Mouse (Mus musculus): Measurements from ENCODE around the gene Wdtc1.

Wdtc1 gene

GRCm38 (mm10) chr4:133353367-133354365 is at the start of gene Wdtc1:
TSS of gene Wdtc1 (minus strand) at chr4:133353481.
- ChIA-PET POLR2A (interaction anchor here (0.5 to 13.1 kb wide), 283 partner anchors 8 to 1338 kb away, joined by 3 to 356 read pairs (median 5); partner anchors contain the start of genes Slc9a1 (in 4 of the 4), Gpatch3 (in 3 of the 4), Nudc (in 3 of the 4) and Ahdc1 (in 2 of the 4)), CTCF (interaction anchor here in 3 of 4 experiments (0.5 to 2.8 kb wide), 20 partner anchors 12 to 833 kb away, joined by 3 to 14 read pairs (median 4); partner anchors contain the start of genes Slc9a1 (in 2 of the 3), Cep85 (in 1 of the 3) and Tent5b (in 1 of the 3))

- ChIA-PET POLR2A (interaction anchor here in 3 of 4 experiments (0.6 to 2.1 kb wide), 12 partner anchors 10 to 161 kb away, joined by 3 to 11 read pairs (median 4); partner anchors contain the start of gene Wdtc1 (in 2 of the 3)), CTCF (interaction anchor here in 2 of 4 experiments (0.6 to 0.8 kb wide), 3 partner anchors 21 to 47 kb away, joined by 3 read pairs; no protein-coding TSS in a partner anchor)
Measured at GRCm38 (mm10) chr4:133402011-133402410, 48.7 kb upstream of the Wdtc1 start.

GRCm38 (mm10) chr4:133400098-133400497 is 46.8 kb upstream of the Wdtc1 start:
- ChIA-PET POLR2A (interaction anchor here in 2 of 4 experiments (0.6 to 3.6 kb wide), 5 partner anchors 10 to 47 kb away, joined by 3 to 15 read pairs (median 9); partner anchors contain the start of genes Slc9a1 (in 1 of the 2) and Wdtc1 (in 1 of the 2)), CTCF (interaction anchor here in 1 of 4 experiments (0.9 kb wide), 1 partner anchor 8 kb away, joined by 3 read pairs; no protein-coding TSS in a partner anchor)

- ChIA-PET POLR2A (interaction anchor here in 2 of 4 experiments (0.6 to 3.6 kb wide), 5 partner anchors 11 to 46 kb away, joined by 3 to 15 read pairs (median 10); partner anchors contain the start of genes Wdtc1 (in 2 of the 2) and Slc9a1 (in 1 of the 2)), CTCF (interaction anchor here in 1 of 4 experiments (0.9 kb wide), 1 partner anchor 9 kb away, joined by 3 read pairs; no protein-coding TSS in a partner anchor)
Measured at GRCm38 (mm10) chr4:133399509-133399908, 46.2 kb upstream of the Wdtc1 start.

GRCm38 (mm10) chr4:133398619-133399018 is 45.3 kb upstream of the Wdtc1 start:
- CTCF ChIA-PET = interaction anchor here (1.1 to 2.2 kb wide), 9 partner anchors 9 to 211 kb away, joined by 3 to 9 read pairs (median 4); no protein-coding TSS in a partner anchor
- POLR2A ChIA-PET = interaction anchor here in 3 of 4 experiments (0.5 to 3.6 kb wide), 14 partner anchors 10 to 432 kb away, joined by 3 to 15 read pairs (median 4); partner anchors contain the start of genes Slc9a1 (in 2 of the 3) and Wdtc1 (in 2 of the 3)

- ChIA-PET CTCF (interaction anchor here (0.6 to 2.2 kb wide), 17 partner anchors 10 to 1086 kb away, joined by 3 to 9 read pairs (median 3); no protein-coding TSS in a partner anchor), POLR2A (interaction anchor here in 3 of 4 experiments (0.6 to 3.6 kb wide), 22 partner anchors 9 to 414 kb away, joined by 3 to 15 read pairs (median 4); partner anchors contain the start of genes Wdtc1 (in 3 of the 3), Slc9a1 (in 2 of the 3) and Tent5b (in 1 of the 3))
Measured at GRCm38 (mm10) chr4:133397961-133398360, 44.7 kb upstream of the Wdtc1 start.

- ChIA-PET POLR2A (interaction anchor here in 3 of 4 experiments (0.6 to 3.6 kb wide), 20 partner anchors 9 to 414 kb away, joined by 3 to 15 read pairs (median 4); partner anchors contain the start of genes Wdtc1 (in 3 of the 3), Slc9a1 (in 2 of the 3) and Tent5b (in 1 of the 3)), CTCF (interaction anchor here (0.6 to 2.2 kb wide), 15 partner anchors 10 to 452 kb away, joined by 3 to 9 read pairs (median 3); no protein-coding TSS in a partner anchor)
Measured at GRCm38 (mm10) chr4:133397299-133397698, 44.0 kb upstream of the Wdtc1 start.

- ChIA-PET POLR2A (interaction anchor here in 3 of 4 experiments (0.6 to 3.6 kb wide), 17 partner anchors 9 to 94 kb away, joined by 3 to 15 read pairs (median 4); partner anchors contain the start of genes Slc9a1 (in 2 of the 3) and Wdtc1 (in 2 of the 3)), CTCF (interaction anchor here in 2 of 4 experiments (0.6 to 1.7 kb wide), 4 partner anchors 10 to 25 kb away, joined by 3 to 6 read pairs (median 4); no protein-coding TSS in a partner anchor)
Measured at GRCm38 (mm10) chr4:133396079-133396478, 42.8 kb upstream of the Wdtc1 start.

- ChIA-PET CTCF (interaction anchor here (0.6 to 1.7 kb wide), 7 partner anchors 11 to 469 kb away, joined by 3 to 6 read pairs (median 5); no protein-coding TSS in a partner anchor), POLR2A (interaction anchor here in 3 of 4 experiments (0.5 to 2.6 kb wide), 18 partner anchors 8 to 93 kb away, joined by 3 to 11 read pairs (median 4); partner anchors contain the start of genes Wdtc1 (in 2 of the 3) and Slc9a1 (in 1 of the 3))
Measured at GRCm38 (mm10) chr4:133394981-133395573, 41.8 kb upstream of the Wdtc1 start.

GRCm38 (mm10) chr4:133391185-133392040 is 38.1 kb upstream of the Wdtc1 start:
- CTCF ChIA-PET = interaction anchor here (0.5 to 1.6 kb wide), 14 partner anchors 9 to 423 kb away, joined by 3 to 7 read pairs (median 4); no protein-coding TSS in a partner anchor
- POLR2A ChIA-PET = interaction anchor here (0.6 to 3.3 kb wide), 31 partner anchors 9 to 541 kb away, joined by 3 to 21 read pairs (median 4); partner anchors contain the start of genes Slc9a1 (in 4 of the 4) and Wdtc1 (in 3 of the 4)

- POLR2A ChIA-PET = interaction anchor here (0.5 to 3.3 kb wide), 21 partner anchors 11 to 104 kb away, joined by 3 to 21 read pairs (median 4); partner anchors contain the start of genes Slc9a1 (in 4 of the 4) and Wdtc1 (in 3 of the 4)
- CTCF ChIA-PET = interaction anchor here in 3 of 4 experiments (0.8 to 1.6 kb wide), 8 partner anchors 8 to 93 kb away, joined by 3 to 7 read pairs (median 4); no protein-coding TSS in a partner anchor
Measured at GRCm38 (mm10) chr4:133390585-133390984, 37.3 kb upstream of the Wdtc1 start.

GRCm38 (mm10) chr4:133390042-133390441 is 36.8 kb upstream of the Wdtc1 start:
- CTCF ChIA-PET = interaction anchor here in 2 of 4 experiments (0.6 to 1.4 kb wide), 5 partner anchors 21 to 790 kb away, joined by 3 to 6 read pairs (median 3); partner anchors contain the start of gene Slc9a1 (in 1 of the 2)
- POLR2A ChIA-PET = interaction anchor here in 3 of 4 experiments (0.5 to 3.3 kb wide), 18 partner anchors 10 to 104 kb away, joined by 3 to 21 read pairs (median 5); partner anchors contain the start of genes Wdtc1 (in 3 of the 3) and Slc9a1 (in 2 of the 3)

GRCm38 (mm10) chr4:133388781-133389552 is 35.7 kb upstream of the Wdtc1 start:
- ChIA-PET CTCF (interaction anchor here in 3 of 4 experiments (0.5 to 1.0 kb wide), 4 partner anchors 20 to 159 kb away, joined by 3 to 5 read pairs (median 4); partner anchors contain the start of gene Slc9a1 (in 1 of the 3)), POLR2A (interaction anchor here (0.6 to 3.2 kb wide), 8 partner anchors 12 to 102 kb away, joined by 3 to 21 read pairs (median 6); partner anchors contain the start of genes Slc9a1 (in 2 of the 4) and Wdtc1 (in 2 of the 4))

- ChIA-PET CTCF (interaction anchor here in 1 of 4 experiments (0.6 kb wide), 1 partner anchor 89 kb away, joined by 4 read pairs; no protein-coding TSS in a partner anchor), POLR2A (interaction anchor here in 3 of 4 experiments (1.3 to 3.9 kb wide), 6 partner anchors 14 to 34 kb away, joined by 6 to 37 read pairs (median 10); partner anchors contain the start of genes Wdtc1 (in 2 of the 3) and Slc9a1 (in 1 of the 3))
Measured at GRCm38 (mm10) chr4:133387053-133387452, 33.8 kb upstream of the Wdtc1 start.

All from embryonic stem cell, embryonic (primary cell).